Mouse (Mus musculus): ENCODE results near the gene Ccnd3. TPM values are rescaled to one million over a fixed set of nuclear protein-coding genes. Genes with fewer than 3 reads are reported as not detected.

Gene Ccnd3
- polyA plus RNA-seq, 1 experiment from 2014 or later: 301 TPM

- H3K9ac ChIP-seq (replicated peaks; ENCODE audit: low read length): no peak overlapping the region
- no peak overlapping the region for H3K4me3 ChIP-seq (ENCODE audit: low read length)
- H3K4me2 ChIP-seq (replicated peaks; ENCODE audit: low read depth, low read length): no peak overlapping the region
- no peaks in the 10 kb centered on the region for H3K27me3 ChIP-seq (ENCODE audit: insufficient read depth, low read length)
- H3K27ac ChIP-seq (ENCODE audit: low read length): peak overlapping the region; percentile 69
- H3K36me3 ChIP-seq (ENCODE audit: insufficient read depth, low read length): no peaks in the 10 kb centered on the region
- no peaks in the 10 kb centered on the region for H3K9me3 ChIP-seq (ENCODE audit: low read length)
- 44% methylated on average over 9 of the region's 9 CpGs for WGBS
- ATAC-seq (ENCODE audit: low FRiP score, low TSS enrichment): no peak
- peaks cover 50% of the 10 kb centered on the region for H3K4me1 ChIP-seq (ENCODE audit: insufficient read depth, low read length)
Observed at GRCm38 (mm10) chr17:47509031-47509705, 4.3 kb downstream of the Ccnd3 start.

GRCm38 (mm10) chr17:47511111-47512020 lies 6.5 kb downstream of the Ccnd3 start:
- 5% methylated on average over 25 of the region's 25 CpGs for WGBS
- H3K36me3 ChIP-seq (ENCODE audit: insufficient read depth, low read length): no peaks in the 10 kb centered on the region
- H3K4me3 ChIP-seq (ENCODE audit: low read length): peak overlapping the region; percentile 32
- peak overlapping the region; percentile 58 for H3K4me2 ChIP-seq (replicated peaks; ENCODE audit: low read depth, low read length)
- H3K9me3 ChIP-seq (ENCODE audit: low read length): no peaks in the 10 kb centered on the region
- peak; percentile 91 for ATAC-seq (ENCODE audit: low FRiP score, low TSS enrichment)
- no peaks in the 10 kb centered on the region for H3K27me3 ChIP-seq (ENCODE audit: insufficient read depth, low read length)
- H3K27ac ChIP-seq (ENCODE audit: low read length): peak overlapping the region; percentile 90
- H3K9ac ChIP-seq (replicated peaks; ENCODE audit: low read length): peak overlapping the region; percentile 50
- H3K4me1 ChIP-seq (ENCODE audit: insufficient read depth, low read length): peaks cover 35% of the 10 kb centered on the region

- H3K4me2 ChIP-seq (replicated peaks; ENCODE audit: low read depth, low read length): no peak overlapping the region
- H3K27me3 ChIP-seq (ENCODE audit: insufficient read depth, low read length): no peaks in the 10 kb centered on the region
- H3K9me3 ChIP-seq (ENCODE audit: low read length): no peaks in the 10 kb centered on the region
- 44% methylated on average over 10 of the region's 10 CpGs for WGBS
- no peak for ATAC-seq (ENCODE audit: low FRiP score, low TSS enrichment)
- peak overlapping the region; percentile 59 for H3K27ac ChIP-seq (ENCODE audit: low read length)
- no peaks in the 10 kb centered on the region for H3K36me3 ChIP-seq (ENCODE audit: insufficient read depth, low read length)
- no peak overlapping the region for H3K4me3 ChIP-seq (ENCODE audit: low read length)
- peaks cover 31% of the 10 kb centered on the region for H3K4me1 ChIP-seq (ENCODE audit: insufficient read depth, low read length)
- H3K9ac ChIP-seq (replicated peaks; ENCODE audit: low read length): 0 out of 2 replicates have a peak overlapping the region, but pooled peaks have one; percentile 0
Observed at GRCm38 (mm10) chr17:47512956-47513775, 8.3 kb downstream of the Ccnd3 start.

- H3K9me3 ChIP-seq (ENCODE audit: low read length): no peaks in the 10 kb centered on the region
- no peak for ATAC-seq (ENCODE audit: low FRiP score, low TSS enrichment)
- peaks cover 33% of the 10 kb centered on the region for H3K4me1 ChIP-seq (ENCODE audit: insufficient read depth, low read length)
Observed at GRCm38 (mm10) chr17:47515180-47515844, 10.5 kb downstream of the Ccnd3 start.

GRCm38 (mm10) chr17:47516232-47516631 lies 11.4 kb downstream of the Ccnd3 start:
- ATAC-seq (ENCODE audit: low FRiP score, low TSS enrichment): no peak
- peaks cover 31% of the 10 kb centered on the region for H3K4me1 ChIP-seq (ENCODE audit: insufficient read depth, low read length)

More at GRCm38 (mm10) chr17:47515180-47515844, 10.5 kb downstream of the Ccnd3 start:
- Histone ChIP-seq H3K36me3 (ENCODE audit: insufficient read depth, low read length) (no peaks in the 10 kb centered on the region), H3K27me3 (ENCODE audit: insufficient read depth, low read length) (no peaks in the 10 kb centered on the region), H3K9ac (replicated peaks; ENCODE audit: low read length) (no peak overlapping the region), H3K4me3 (ENCODE audit: low read length) (no peak overlapping the region), H3K27ac (ENCODE audit: low read length) (no peak overlapping the region), H3K4me2 (replicated peaks; ENCODE audit: low read depth, low read length) (no peak overlapping the region)
- WGBS: 69% methylated on average over 7 of the region's 7 CpGs

GRCm38 (mm10) chr17:47518205-47518604 lies 13.4 kb downstream of the Ccnd3 start:
- Histone ChIP-seq H3K27me3 (ENCODE audit: insufficient read depth, low read length) (no peaks in the 10 kb centered on the region), H3K4me3 (ENCODE audit: low read length) (no peak overlapping the region), H3K4me2 (replicated peaks; ENCODE audit: low read depth, low read length) (no peak overlapping the region), H3K4me1 (ENCODE audit: insufficient read depth, low read length) (peaks cover 37% of the 10 kb centered on the region), H3K9me3 (ENCODE audit: low read length) (no peaks in the 10 kb centered on the region), H3K27ac (ENCODE audit: low read length) (peak overlapping the region; percentile 88), H3K36me3 (ENCODE audit: insufficient read depth, low read length) (no peaks in the 10 kb centered on the region), H3K9ac (replicated peaks; ENCODE audit: low read length) (peak overlapping the region; percentile 36)
- ATAC-seq (ENCODE audit: low FRiP score, low TSS enrichment): no peak
- WGBS: 31% methylated on average over 8 of the region's 8 CpGs

More at GRCm38 (mm10) chr17:47516232-47516631, 11.4 kb downstream of the Ccnd3 start:
- no peak overlapping the region for H3K9ac ChIP-seq (replicated peaks; ENCODE audit: low read length)
- 96% methylated on average over 3 of the region's 3 CpGs for WGBS
- no peak overlapping the region for H3K4me2 ChIP-seq (replicated peaks; ENCODE audit: low read depth, low read length)
- H3K9me3 ChIP-seq (ENCODE audit: low read length): no peaks in the 10 kb centered on the region
- H3K4me3 ChIP-seq (ENCODE audit: low read length): no peak overlapping the region
- H3K27me3 ChIP-seq (ENCODE audit: insufficient read depth, low read length): no peaks in the 10 kb centered on the region
- H3K36me3 ChIP-seq (ENCODE audit: insufficient read depth, low read length): no peaks in the 10 kb centered on the region
- no peak overlapping the region for H3K27ac ChIP-seq (ENCODE audit: low read length)

GRCm38 (mm10) chr17:47521551-47522258 lies 16.9 kb downstream of the Ccnd3 start:
- peak overlapping the region; percentile 46 for H3K4me2 ChIP-seq (replicated peaks; ENCODE audit: low read depth, low read length)
- 4% methylated on average over 15 of the region's 17 CpGs for whole genome bisulfite sequencing
- peak overlapping the region; percentile 15 for H3K4me3 ChIP-seq (ENCODE audit: low read length)
- no peaks in the 10 kb centered on the region for H3K27me3 ChIP-seq (ENCODE audit: insufficient read depth, low read length)
- peaks cover 37% of the 10 kb centered on the region for H3K4me1 ChIP-seq (ENCODE audit: insufficient read depth, low read length)
- H3K36me3 ChIP-seq (ENCODE audit: insufficient read depth, low read length): no peaks in the 10 kb centered on the region
- H3K27ac ChIP-seq (ENCODE audit: low read length): peak overlapping the region; percentile 88
- H3K9ac ChIP-seq (replicated peaks; ENCODE audit: low read length): peak overlapping the region; percentile 45
- ATAC-seq (ENCODE audit: low FRiP score, low TSS enrichment): peak; percentile 91
- H3K9me3 ChIP-seq (ENCODE audit: low read length): no peaks in the 10 kb centered on the region; the same call in 1 of the 2 replicates

- H3K9ac ChIP-seq (replicated peaks; ENCODE audit: low read length): peak overlapping the region; percentile 45
Observed at GRCm38 (mm10) chr17:47522536-47522935, 17.7 kb downstream of the Ccnd3 start.

More at GRCm38 (mm10) chr17:47522536-47522935, 17.7 kb downstream of the Ccnd3 start:
- no peak overlapping the region for H3K4me3 ChIP-seq (ENCODE audit: low read length)
- peak overlapping the region; percentile 88 for H3K27ac ChIP-seq (ENCODE audit: low read length)
- H3K9me3 ChIP-seq (ENCODE audit: low read length): no peaks in the 10 kb centered on the region; the same call in 1 of the 2 replicates
- no peak for ATAC-seq (ENCODE audit: low FRiP score, low TSS enrichment)
- no peak overlapping the region for H3K4me2 ChIP-seq (replicated peaks; ENCODE audit: low read depth, low read length)
- H3K4me1 ChIP-seq (ENCODE audit: insufficient read depth, low read length): peaks cover 42% of the 10 kb centered on the region
- no peaks in the 10 kb centered on the region for H3K27me3 ChIP-seq (ENCODE audit: insufficient read depth, low read length)
- WGBS: 56% methylated on average over 4 of the region's 4 CpGs
- no peaks in the 10 kb centered on the region for H3K36me3 ChIP-seq (ENCODE audit: insufficient read depth, low read length)

All from kidney, embryonic 16.5 days (tissue).